Mouse (Mus musculus): ENCODE data around the gene Adora2a. TPM values are rescaled to one million over a fixed set of nuclear protein-coding genes. Genes with fewer than 3 reads are reported as not detected.
A peak's percentile ranks its signal among the peaks of the same experiment; 100 is the strongest.
"Not testable (repeated sequence)": the region's sequence is repeated elsewhere in the genome, so short reads cannot be mapped to it uniquely, and the experiment has no call there.

The Adora2a gene
- total RNA-seq (2021) = 1 to 10 TPM; 9.1 to 9.4 TPM
- long read RNA-seq, experiment 1, partial matches to known transcripts = 0 of 2 reads
- long read RNA-seq, experiment 1, other reads (novel, unspliced or antisense) = 1 of 2 reads
- long read RNA-seq, experiment 2, transcript Adora2a-201 (3 exons, 2,596 nt) = major isoform, 7 of 11 reads
- long read RNA-seq, experiment 2, partial matches to known transcripts = 1 of 11 reads
- long read RNA-seq, experiment 2, other reads (novel, unspliced or antisense) = 3 of 11 reads

- DNase-seq (ENCODE audit: low spot score in 2 of 2) = no peak
Observed at GRCm38 (mm10) chr10:75316872-75316907, at the start of gene Adora2a. Gene Adora2a (plus strand): TSS chr10:75316877.

- DNase-seq (ENCODE audit: low spot score in 2 of 2) = no peak
Observed at GRCm38 (mm10) chr10:75273020-75273419, 43.7 kb upstream of the Adora2a start.

- DNase-seq (ENCODE audit: low spot score in 2 of 2) = no peak
Observed at GRCm38 (mm10) chr10:75276427-75277013, 40.2 kb upstream of the Adora2a start.

- no peak for DNase-seq (ENCODE audit: low spot score in 2 of 2)
Observed at GRCm38 (mm10) chr10:75277501-75277900, 39.2 kb upstream of the Adora2a start.

GRCm38 (mm10) chr10:75282648-75283047, 34.0 kb upstream of the Adora2a start:
- no peak for DNase-seq (ENCODE audit: low spot score in 2 of 2)

GRCm38 (mm10) chr10:75283821-75284220, 32.9 kb upstream of the Adora2a start:
- DNase-seq (ENCODE audit: low spot score in 2 of 2) = no peak

- DNase-seq (ENCODE audit: low spot score in 2 of 2) = no peak
Observed at GRCm38 (mm10) chr10:75288579-75288978, 28.1 kb upstream of the Adora2a start.

GRCm38 (mm10) chr10:75289392-75289791, 27.3 kb upstream of the Adora2a start:
- no peak for DNase-seq (ENCODE audit: low spot score in 2 of 2)

- no peak for DNase-seq (ENCODE audit: low spot score in 2 of 2)
Observed at GRCm38 (mm10) chr10:75290650-75291049, 26.0 kb upstream of the Adora2a start.

- DNase-seq (ENCODE audit: low spot score in 2 of 2) = no peak
Observed at GRCm38 (mm10) chr10:75291338-75291737, 25.3 kb upstream of the Adora2a start.

GRCm38 (mm10) chr10:75292206-75292605, 24.5 kb upstream of the Adora2a start:
- DNase-seq (ENCODE audit: low spot score in 2 of 2) = not testable (repeated sequence)

- no peak for DNase-seq (ENCODE audit: low spot score in 2 of 2)
Observed at GRCm38 (mm10) chr10:75293288-75293687, 23.4 kb upstream of the Adora2a start.

GRCm38 (mm10) chr10:75294362-75294761, 22.3 kb upstream of the Adora2a start:
- no peak for DNase-seq (ENCODE audit: low spot score in 2 of 2)

GRCm38 (mm10) chr10:75294926-75295325, 21.8 kb upstream of the Adora2a start:
- no peak for DNase-seq (ENCODE audit: low spot score in 2 of 2)

GRCm38 (mm10) chr10:75298608-75299007, 18.1 kb upstream of the Adora2a start:
- no peak for DNase-seq (ENCODE audit: low spot score in 2 of 2)

GRCm38 (mm10) chr10:75299785-75300418, 16.8 kb upstream of the Adora2a start:
- DNase-seq (ENCODE audit: low spot score in 2 of 2) = peak; percentile 41 to 54

GRCm38 (mm10) chr10:75301195-75301806, 15.4 kb upstream of the Adora2a start:
- DNase-seq (ENCODE audit: low spot score in 2 of 2) = no peak

- no peak for DNase-seq (ENCODE audit: low spot score in 2 of 2)
Observed at GRCm38 (mm10) chr10:75301937-75302336, 14.7 kb upstream of the Adora2a start.

- no peak for DNase-seq (ENCODE audit: low spot score in 2 of 2)
Observed at GRCm38 (mm10) chr10:75302536-75302935, 14.1 kb upstream of the Adora2a start.

- DNase-seq (ENCODE audit: low spot score in 2 of 2) = no peak
Observed at GRCm38 (mm10) chr10:75303324-75304048, 13.2 kb upstream of the Adora2a start.

GRCm38 (mm10) chr10:75304049-75304405, 12.7 kb upstream of the Adora2a start:
- DNase-seq (ENCODE audit: low spot score in 2 of 2) = no peak

- no peak for DNase-seq (ENCODE audit: low spot score in 2 of 2)
Observed at GRCm38 (mm10) chr10:75304413-75304812, 12.3 kb upstream of the Adora2a start.
